Mouse (Mus musculus) gastrocnemius, adult 8-10 months (tissue): Measurements from ENCODE around the gene Rrp7a. TPM values are rescaled to one million over a fixed set of nuclear protein-coding genes. Genes with fewer than 3 reads are reported as not detected.
"Not testable (repeated sequence)": the region's sequence is repeated elsewhere in the genome, so short reads cannot be mapped to it uniquely, and the experiment has no call there.

ENCODE experiments used
- DNase-seq, 2 experiments: peaks; one replicate each; pipeline ENCODE4 v3.0.0; 2022; ENCODE audit warnings: low spot score in 2 of 2
- total RNA-seq, 4 experiments: library from RNA; stranded (reverse); gene quantifications; 2 replicates each; pipeline ENCODE4 v1.2.4; 2022

Rrp7a gene
- total RNA-seq, 4 experiments from 2014 or later = 32.9 to 48.0 (median 41.8) TPM

GRCm38 (mm10) chr15:83157667-83158064 lies 35.1 kb upstream of the Rrp7a start:
- DNase-seq = no peak

GRCm38 (mm10) chr15:83156929-83157666 lies 34.5 kb upstream of the Rrp7a start:
- DNase-seq = peak; percentile 47 to 55

- DNase-seq = no peak
Observed at GRCm38 (mm10) chr15:83155672-83156419, 33.2 kb upstream of the Rrp7a start.

GRCm38 (mm10) chr15:83154309-83154708 lies 31.7 kb upstream of the Rrp7a start:
- DNase-seq = no peak

GRCm38 (mm10) chr15:83150694-83151093 lies 28.1 kb upstream of the Rrp7a start:
- DNase-seq = no peak

GRCm38 (mm10) chr15:83150073-83150442 lies 27.5 kb upstream of the Rrp7a start:
- DNase-seq = no peak

- DNase-seq = peak; percentile 99
Observed at GRCm38 (mm10) chr15:83149196-83150072, 26.8 kb upstream of the Rrp7a start, which contains the start of gene Poldip3. Gene Poldip3 (minus strand): TSS chr15:83149384.

GRCm38 (mm10) chr15:83148801-83149195 lies 26.2 kb upstream of the Rrp7a start:
- peak in 1 of 2 experiments; percentile 69 for DNase-seq

- no peak for DNase-seq
Observed at GRCm38 (mm10) chr15:83148395-83148794, 25.8 kb upstream of the Rrp7a start.

- DNase-seq = no peak
Observed at GRCm38 (mm10) chr15:83145541-83145940, 22.9 kb upstream of the Rrp7a start.

- no peak for DNase-seq
Observed at GRCm38 (mm10) chr15:83142861-83143260, 20.3 kb upstream of the Rrp7a start.

- DNase-seq = no peak
Observed at GRCm38 (mm10) chr15:83135654-83136053, 13.1 kb upstream of the Rrp7a start.

GRCm38 (mm10) chr15:83134671-83135070 lies 12.1 kb upstream of the Rrp7a start:
- peak in 1 of 2 experiments; percentile 52 for DNase-seq

- DNase-seq = no peak
Observed at GRCm38 (mm10) chr15:83129530-83130231, 7.1 kb upstream of the Rrp7a start.

GRCm38 (mm10) chr15:83127037-83127436 lies 4.4 kb upstream of the Rrp7a start:
- not testable (repeated sequence) for DNase-seq

GRCm38 (mm10) chr15:83126582-83126981 lies 4.0 kb upstream of the Rrp7a start:
- no peak for DNase-seq

GRCm38 (mm10) chr15:83124625-83125024 lies 2.0 kb upstream of the Rrp7a start:
- DNase-seq = no peak

GRCm38 (mm10) chr15:83121709-83122565 lies 664 bp downstream of the Rrp7a start:
- DNase-seq = no peak

GRCm38 (mm10) chr15:83118360-83118759 lies 4.2 kb downstream of the Rrp7a start:
- DNase-seq = no peak

GRCm38 (mm10) chr15:83115071-83115470 lies 7.5 kb downstream of the Rrp7a start:
- no peak for DNase-seq
